ENCODE assay signal across 9 mouse cellular contexts in the genomic region with DNA sequence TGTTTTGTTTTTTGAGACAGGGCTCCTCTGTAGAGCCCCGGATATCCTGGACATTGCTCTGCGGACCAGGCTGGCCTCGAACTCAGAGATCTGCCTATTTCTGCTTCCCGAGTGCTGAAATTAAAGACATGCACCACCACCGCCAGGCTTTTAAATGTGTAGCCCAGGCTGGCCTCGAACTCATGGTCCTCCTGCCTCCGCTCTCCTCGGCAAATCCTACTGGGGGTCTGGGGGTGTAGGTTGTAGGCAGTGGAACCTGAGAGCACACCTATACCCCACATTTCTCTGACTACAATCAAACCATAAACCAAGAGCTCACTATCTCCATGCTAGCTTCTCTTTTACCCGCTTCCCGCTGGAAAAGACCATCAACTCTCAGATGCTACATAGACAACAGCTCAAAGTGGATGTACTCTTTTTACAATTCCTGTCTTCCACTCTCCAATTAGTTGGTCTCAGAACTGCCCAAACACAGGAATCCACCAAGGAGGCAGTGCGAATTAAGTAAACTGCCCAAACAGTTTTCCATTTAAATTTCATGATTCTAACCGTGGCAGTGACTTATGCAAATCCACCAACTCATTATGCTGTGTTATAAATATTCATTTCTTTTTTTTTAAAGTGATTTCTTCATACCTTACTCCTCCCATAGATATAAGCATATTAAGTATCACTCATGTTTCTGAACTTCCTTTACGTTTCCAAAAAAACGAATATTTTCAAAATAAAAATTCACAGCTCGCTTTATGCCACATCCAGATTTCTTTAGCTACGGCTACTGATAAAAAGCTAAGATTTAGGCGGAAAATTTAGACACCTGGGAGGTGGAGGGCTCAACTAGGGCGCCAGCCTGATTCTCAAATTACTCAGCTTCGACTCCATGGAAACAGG. TPM values are rescaled to one million over a fixed set of nuclear protein-coding genes. Genes with fewer than 3 reads are reported as not detected.
DNase-seq lines count a peak whose midpoint lies in the region; ATAC-seq lines count a peak whose summit lies in the region.
"Had no signal": no experiment of that assay in that cellular context is flagged by ENCODE, and none has a peak within 500 bp of the region (broad histone marks: within the 10 kb centered on the region; RNA-seq: fewer than 3 reads in every experiment).

No protein-coding gene starts in this region.

- peak overlapping the region; percentile 87 for H3K9ac ChIP-seq in forebrain, embryonic 12.5 days
- H3K9ac ChIP-seq in liver, embryonic 13.5 days, result peak overlapping the region; percentile 92

- H3K27me3 ChIP-seq in erythroblast, embryonic 14.5 days (ENCODE audit: control insufficient read depth), result no peaks in the 10 kb centered on the region
- no peaks in the 10 kb centered on the region for H3K27me3 ChIP-seq in forebrain, embryonic 12.5 days
- no peaks in the 10 kb centered on the region for H3K27me3 ChIP-seq in liver, embryonic 13.5 days

- H3K36me3 ChIP-seq in erythroblast, embryonic 14.5 days (ENCODE audit: control insufficient read depth), result peaks cover 25% of the 10 kb centered on the region
- no peaks in the 10 kb centered on the region for H3K36me3 ChIP-seq in forebrain, embryonic 12.5 days (replicated peaks)
- peaks cover 6% of the 10 kb centered on the region for H3K36me3 ChIP-seq in liver, embryonic 13.5 days

- H3K27ac ChIP-seq in forebrain, embryonic 12.5 days, result peak overlapping the region; percentile 92
- H3K27ac ChIP-seq in liver, embryonic 13.5 days, result peak overlapping the region; percentile 85

- H3K4me1 ChIP-seq in erythroblast, embryonic 14.5 days (ENCODE audit: control insufficient read depth), result peaks cover 54% of the 10 kb centered on the region
- peaks cover 27% of the 10 kb centered on the region for H3K4me1 ChIP-seq in forebrain, embryonic 12.5 days
- peaks cover 52% of the 10 kb centered on the region for H3K4me1 ChIP-seq in liver, embryonic 13.5 days (replicated peaks)

- peak overlapping the region; percentile 72 for H3K4me3 ChIP-seq in erythroblast, embryonic 14.5 days (replicated peaks)
- H3K4me3 ChIP-seq in forebrain, embryonic 12.5 days (replicated peaks), result peak overlapping the region; percentile 81
- H3K4me3 ChIP-seq in liver, embryonic 13.5 days (replicated peaks), result peak overlapping the region; percentile 84

- peak overlapping the region; percentile 80 for H3K4me2 ChIP-seq in forebrain, embryonic 12.5 days
- H3K4me2 ChIP-seq in liver, embryonic 13.5 days, result peak overlapping the region; percentile 87

- H3K9me3 ChIP-seq in erythroblast, embryonic 14.5 days (ENCODE audit: control insufficient read depth, low read length), result no peaks in the 10 kb centered on the region
- no peaks in the 10 kb centered on the region for H3K9me3 ChIP-seq in forebrain, embryonic 12.5 days
- H3K9me3 ChIP-seq in liver, embryonic 13.5 days (replicated peaks), result no peaks in the 10 kb centered on the region

- peak; percentile 18 for DNase-seq in 3T3-L1 (ENCODE audit: low read depth, low spot score)
- DNase-seq in liver, embryonic 13.5 days, result no peak
- no peak for DNase-seq in MN1 (ENCODE audit: low spot score)
- no peak for DNase-seq in layer of hippocampus, postnatal 14 days (ENCODE audit: low spot score in 2 of 2)
- no peak for DNase-seq in layer of hippocampus, postnatal 10 days (ENCODE audit: low spot score in 2 of 2)
- DNase-seq: gastrocnemius, postnatal 36 days had no signal

- WGBS in forebrain, embryonic 12.5 days, result 43% methylated on average over 19 of the region's 19 CpGs
- 38% methylated on average over 19 of the region's 19 CpGs for WGBS in liver, embryonic 13.5 days (ENCODE audit: insufficient replicate concordance)

- no peak for ATAC-seq in erythroblast, adult 5-6 weeks (replicated peaks; ENCODE audit: low FRiP score, poor library complexity, severe bottlenecking)
- no peak for ATAC-seq in forebrain, embryonic 12.5 days (ENCODE audit: low FRiP score)
- no peak for ATAC-seq in liver, embryonic 13.5 days (ENCODE audit: low read depth)

RNA-seq across cellular contexts. Expression of gene Gxylt1, which starts 0.9 kb away (rescaled TPM):
- polyA plus RNA-seq in erythroblast, embryonic 14.5 days (2012), result 0.05 and 0.09 TPM in 2 replicates
- total RNA-seq in erythroblast, adult 5-6 weeks (2015; ENCODE audit: low replicate concordance), result 6.9 and 9.2 TPM in 2 replicates
- 8.4 and 11.0 TPM in 2 replicates for total RNA-seq in erythroblast, adult 5-6 weeks (2017; ENCODE audit: low replicate concordance)
- 19.4 and 20.0 TPM in 2 replicates for polyA plus RNA-seq in forebrain, embryonic 12.5 days (2016; fragmentation: Nextera tagmentation; extraction: Ambion mirVana)
- polyA plus RNA-seq in liver, embryonic 13.5 days (2015; fragmentation: Nextera tagmentation; extraction: Ambion mirVana), result 3.3 and 4.1 TPM in 2 replicates
- 1 to 10 TPM; 9.1 to 10.0 TPM for total RNA-seq in layer of hippocampus, postnatal 14 days (2021)
- 10 to 100 TPM; 10.5 to 12.0 TPM for total RNA-seq in layer of hippocampus, postnatal 10 days (2021)
